Mouse (Mus musculus) layer of hippocampus, postnatal 14 days (tissue): ENCODE measurements around the gene Slc35e2. TPM values are rescaled to one million over a fixed set of nuclear protein-coding genes. Genes with fewer than 3 reads are reported as not detected.
"Not testable (repeated sequence)": the region's sequence is repeated elsewhere in the genome, so short reads cannot be mapped to it uniquely, and the experiment has no call there.

Experiments
- DNase-seq, 2 experiments: peaks; one replicate each; pipeline ENCODE4 v3.0.0; 2021 to 2022; ENCODE audit warnings: low spot score in 2 of 2, mixed read lengths in 1 of 2
- total RNA-seq, 2 experiments: library from RNA; stranded (reverse); gene quantifications; 2 replicates each; pipeline ENCODE4 v1.2.3; 2021

The Slc35e2 gene
- total RNA-seq, 2 experiments from 2014 or later, result 41.4 to 46.1 TPM

GRCm38 (mm10) chr4:155618321-155618720, 17.1 kb downstream of the Slc35e2 start:
- DNase-seq, result peak in 1 of 2 experiments; percentile 60

DNA sequence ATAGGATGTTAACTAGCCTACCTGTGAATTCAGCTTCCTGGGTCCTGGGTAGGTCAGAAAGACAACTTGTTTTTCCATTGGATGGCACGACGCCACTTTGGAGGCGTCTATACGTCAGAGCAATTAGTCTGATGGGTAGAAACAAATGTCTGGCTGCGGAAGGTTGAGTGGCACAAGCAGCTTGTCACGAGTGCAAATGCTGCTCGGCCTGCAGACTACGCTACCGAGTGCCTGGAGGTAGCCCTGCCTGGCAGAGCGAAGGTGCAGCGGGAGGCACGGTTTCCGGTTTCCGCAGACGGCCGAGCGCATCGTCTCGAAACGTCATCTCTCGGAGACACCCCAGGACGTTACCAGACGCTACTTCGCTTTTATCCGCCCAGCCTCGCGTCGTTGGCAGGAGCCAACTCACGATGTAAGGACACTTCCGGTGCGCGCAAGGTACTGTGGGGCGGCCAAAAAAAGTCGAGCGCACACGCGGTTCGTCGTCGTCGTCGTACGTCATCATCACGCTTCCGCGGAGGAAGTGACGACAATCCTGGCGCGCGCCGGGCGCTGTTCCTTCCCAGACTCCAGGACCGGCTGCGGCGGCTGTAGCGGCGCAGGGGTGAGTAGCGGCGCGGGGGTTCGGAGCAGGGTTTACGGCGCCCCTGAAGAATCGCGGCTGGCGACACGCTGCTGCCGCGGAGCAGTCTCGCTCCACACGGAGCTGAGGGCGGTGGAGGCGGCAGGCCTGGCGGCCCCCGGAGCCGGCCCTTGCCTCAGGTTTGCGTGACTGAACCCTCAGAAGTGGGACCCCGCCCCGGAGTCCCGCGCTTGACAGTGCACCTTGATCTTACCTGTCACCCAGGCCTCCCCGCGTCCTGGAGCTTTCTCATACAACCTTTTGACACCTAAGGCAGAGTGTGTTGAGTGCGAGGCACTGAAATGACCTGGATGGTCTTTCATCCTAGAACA, 23.4 kb downstream of the Slc35e2 start, which contains the start of gene Cdk11b:
Gene Cdk11b, plus strand, starts transcription at position 517 of the 954 bp plus-strand sequence.
- DNase-seq, result peak; percentile 93 to 98

DNA sequence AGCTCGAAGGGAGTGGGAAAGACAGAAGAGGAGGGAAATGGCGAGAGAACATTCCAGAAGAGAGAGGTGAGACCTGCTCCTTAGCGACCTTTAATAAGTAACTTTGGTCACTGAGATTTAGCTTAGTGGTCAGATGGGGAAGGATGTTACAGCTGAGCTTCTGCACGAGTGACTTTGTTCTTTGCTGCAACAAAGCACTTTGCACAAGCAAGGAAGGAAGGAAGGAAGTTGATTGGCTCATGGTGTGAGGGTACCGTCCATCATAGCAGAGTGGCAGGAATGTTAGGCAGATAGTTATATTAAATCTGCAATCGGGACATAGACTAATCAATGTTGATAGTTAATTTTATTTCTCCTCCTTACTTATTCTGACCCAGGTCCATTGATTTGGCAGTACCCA, 29.1 kb downstream of the Slc35e2 start:
- DNase-seq, result no peak

- DNase-seq, result no peak
Measured at GRCm38 (mm10) chr4:155635766-155636499, 34.7 kb downstream of the Slc35e2 start.

DNA sequence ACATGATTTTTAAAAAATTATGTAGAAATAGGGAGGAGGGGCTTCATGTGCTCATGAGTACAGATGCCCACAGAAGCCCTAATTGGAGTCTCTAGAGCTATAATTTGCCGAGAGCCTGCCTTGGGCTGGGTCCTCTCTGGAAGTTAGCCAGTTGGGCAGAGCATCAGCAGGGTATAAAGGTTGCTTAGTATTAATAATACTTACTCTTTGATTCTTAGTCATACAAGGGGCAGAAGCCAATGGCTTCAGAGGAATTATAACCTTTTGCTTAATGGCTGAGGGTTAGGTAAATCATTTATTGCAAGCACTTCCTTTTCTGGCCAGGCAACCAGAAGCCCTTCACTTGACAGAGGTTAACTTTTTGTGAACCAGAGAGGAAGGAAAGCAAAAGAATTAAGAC, 42.3 kb downstream of the Slc35e2 start:
- no peak for DNase-seq

DNA sequence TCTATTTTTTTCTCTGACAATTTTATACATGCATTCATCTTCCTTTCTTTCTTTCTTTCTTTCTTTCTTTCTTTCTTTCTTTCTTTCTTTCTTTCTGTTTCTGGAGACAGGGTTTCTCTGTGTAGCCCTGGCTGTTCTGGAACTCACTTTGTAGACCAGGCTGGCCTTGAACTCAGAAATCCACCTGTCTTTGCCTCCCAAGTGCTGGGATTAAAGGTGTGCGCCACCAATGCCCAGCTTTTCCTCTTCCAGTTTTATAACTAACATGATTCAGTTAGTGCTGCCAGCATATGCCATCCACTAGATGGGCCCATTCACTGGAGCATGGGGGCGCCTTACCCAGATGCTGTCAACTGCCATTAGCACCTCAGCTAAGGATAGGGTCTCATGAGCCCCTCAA, 44.1 kb downstream of the Slc35e2 start, which contains the start of gene Gm10563:
Gene Gm10563, minus strand, starts transcription at position 101 of the 400 bp plus-strand sequence.
- not testable (repeated sequence) for DNase-seq

DNA sequence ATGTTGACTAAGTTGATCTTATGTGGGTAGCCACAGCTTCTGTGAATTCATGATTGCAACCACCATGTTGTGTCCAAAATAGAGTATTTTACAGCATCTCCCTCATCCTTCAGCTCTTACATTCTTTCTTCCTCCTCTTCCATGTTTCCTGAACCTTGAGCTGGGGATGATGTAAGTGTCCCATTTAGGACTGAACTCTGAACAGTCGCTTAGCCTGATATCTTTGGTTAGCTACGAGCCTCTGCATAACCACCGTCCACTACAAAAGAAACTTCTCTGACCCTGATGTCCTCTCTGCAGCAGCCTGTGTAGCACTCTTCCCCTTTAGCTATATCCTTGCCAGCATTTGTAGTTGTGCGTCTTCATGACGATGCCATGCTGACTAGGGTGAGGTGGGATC, 44.5 kb downstream of the Slc35e2 start:
- DNase-seq, result no peak

DNA sequence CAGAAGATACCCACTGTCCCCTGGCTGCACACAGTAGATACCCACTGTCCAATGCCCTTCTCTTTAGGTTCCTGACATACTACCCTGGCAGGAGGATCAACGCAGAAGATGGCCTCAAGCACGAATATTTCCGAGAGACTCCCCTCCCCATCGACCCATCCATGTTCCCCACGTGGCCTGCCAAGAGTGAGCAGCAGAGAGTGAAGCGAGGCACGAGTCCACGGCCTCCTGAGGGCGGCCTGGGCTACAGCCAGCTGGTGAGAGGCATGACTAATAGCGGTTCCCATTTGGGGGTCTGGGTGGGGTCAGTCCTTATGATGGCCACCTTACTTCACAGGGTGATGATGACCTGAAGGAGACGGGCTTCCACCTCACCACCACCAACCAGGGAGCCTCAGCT, 48.1 kb downstream of the Slc35e2 start:
- DNase-seq, result no peak

DNA sequence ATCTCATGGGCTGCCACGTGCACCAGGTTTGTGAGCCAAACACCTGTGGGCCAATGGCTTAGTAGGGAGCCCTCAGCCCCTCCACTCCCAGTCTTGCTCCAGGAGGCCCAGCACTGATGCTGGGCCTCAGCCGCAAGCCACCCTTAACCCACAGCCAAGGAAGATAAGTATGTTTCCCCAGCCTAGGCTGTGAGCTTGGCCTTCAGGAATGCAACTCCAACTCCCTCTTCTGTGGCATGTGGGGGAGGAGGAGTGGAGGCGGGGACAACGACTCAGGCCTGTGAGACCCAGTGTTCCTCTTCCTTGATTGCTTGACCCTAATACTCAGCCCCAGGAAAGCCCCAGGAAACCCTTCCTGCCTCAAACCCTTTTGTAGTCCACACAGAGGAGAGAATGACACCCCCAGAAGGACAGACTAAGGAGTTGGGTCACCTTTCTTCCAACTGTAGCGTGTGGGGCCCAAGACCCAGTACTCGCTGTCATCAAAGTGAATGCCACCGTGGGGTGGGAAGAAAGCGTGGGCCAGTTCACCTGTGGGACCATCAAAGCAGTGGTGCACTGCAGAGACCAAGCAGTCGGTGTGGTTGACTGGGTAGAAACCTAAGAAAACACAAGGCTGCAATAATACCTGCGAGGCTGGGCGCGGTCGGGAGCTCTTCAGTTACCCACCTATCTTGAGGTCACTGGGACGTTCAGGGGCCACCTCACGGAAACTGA, 50.5 kb downstream of the Slc35e2 start:
- DNase-seq, result no peak

- DNase-seq, result peak in 1 of 2 experiments; percentile 50
Measured at GRCm38 (mm10) chr4:155652283-155653085, 51.3 kb downstream of the Slc35e2 start.

DNA sequence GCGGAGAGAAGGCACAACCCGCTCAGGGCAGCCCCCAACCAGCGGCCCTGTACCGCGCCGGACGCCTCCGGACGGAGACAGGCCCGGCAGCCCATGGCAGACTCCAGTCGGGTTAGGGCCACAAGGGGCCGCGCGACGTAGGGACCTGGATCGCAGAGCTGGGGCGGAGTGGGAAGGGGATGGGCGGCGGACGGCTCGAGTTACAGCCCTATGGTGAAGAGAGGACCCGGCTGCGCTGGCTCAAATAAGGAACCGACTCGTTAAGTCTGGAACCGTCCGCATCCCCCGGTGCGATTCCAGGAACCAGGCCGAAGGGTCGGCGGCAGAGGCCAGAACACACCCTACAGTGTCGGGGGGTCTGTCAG, 51.9 kb downstream of the Slc35e2 start, which contains the start of gene Mmp23:
Gene Mmp23, minus strand, starts transcription at position 299 of the 365 bp plus-strand sequence.
- DNase-seq, result peak in 1 of 2 experiments; percentile 26

DNA sequence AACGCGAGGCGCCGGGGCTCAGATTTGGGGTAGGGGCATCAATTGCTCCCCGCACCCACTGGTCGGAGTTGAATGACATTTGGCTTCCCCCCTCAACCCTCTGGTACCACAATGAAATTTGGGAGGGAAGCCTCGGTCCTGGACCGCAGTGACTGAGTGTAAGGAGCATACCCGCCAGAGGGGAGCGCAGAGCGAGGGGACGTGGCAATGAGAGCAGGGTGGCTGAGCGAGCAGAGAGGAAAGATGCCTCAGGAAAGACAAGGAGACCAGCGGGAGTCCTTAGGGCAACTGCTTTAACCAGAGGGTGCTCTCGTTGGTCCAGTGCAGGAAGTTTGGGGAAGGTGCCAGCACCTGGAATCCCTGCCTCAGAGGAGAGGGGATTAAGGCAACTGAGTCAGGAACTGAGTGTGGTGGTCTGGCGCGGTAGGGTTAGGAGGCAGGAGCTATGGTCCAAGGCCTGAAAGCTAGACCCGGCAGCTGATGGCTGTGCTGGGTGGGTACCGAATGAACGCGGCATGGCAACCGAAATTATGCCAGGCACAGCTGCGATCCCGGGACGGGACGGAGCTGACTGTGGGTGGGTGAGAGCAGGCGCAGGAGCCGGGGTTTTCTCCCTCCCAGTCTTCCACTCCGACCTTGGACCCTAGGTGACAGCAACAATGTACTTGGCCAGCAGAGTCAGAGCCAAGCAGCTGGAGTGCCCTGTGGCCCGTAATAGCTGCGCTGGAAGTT, 52.4 kb downstream of the Slc35e2 start:
- no peak for DNase-seq

GRCm38 (mm10) chr4:155654183-155654455, 52.9 kb downstream of the Slc35e2 start:
- DNase-seq, result no peak

GRCm38 (mm10) chr4:155654456-155655298, 53.5 kb downstream of the Slc35e2 start:
- no peak for DNase-seq

DNA sequence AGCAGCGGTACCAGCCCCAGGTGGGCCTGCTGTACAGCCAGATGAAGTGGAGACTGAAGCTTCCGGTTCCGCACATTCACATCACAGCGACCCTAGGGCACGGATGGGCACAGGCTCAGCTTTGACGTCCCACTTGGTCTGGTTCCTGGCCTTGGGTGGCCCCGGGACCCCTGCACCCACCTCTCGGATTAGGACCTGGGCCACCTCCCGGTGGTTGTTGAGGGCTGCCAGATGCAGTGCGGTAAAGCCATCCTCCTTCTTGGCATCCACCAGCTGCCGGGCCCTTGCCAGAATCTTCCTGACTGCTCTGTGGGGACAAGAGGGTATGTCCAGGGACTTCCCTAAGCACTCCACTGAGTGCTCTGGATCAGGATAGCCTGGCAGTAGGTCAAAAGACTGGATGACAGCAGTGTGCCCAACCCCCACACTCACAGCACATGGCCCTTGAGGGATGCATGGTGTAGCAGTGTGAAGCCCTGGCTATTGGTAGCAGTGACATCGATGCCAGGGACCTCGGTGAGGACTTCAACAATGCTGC, 55.1 kb downstream of the Slc35e2 start:
- no peak for DNase-seq

DNA sequence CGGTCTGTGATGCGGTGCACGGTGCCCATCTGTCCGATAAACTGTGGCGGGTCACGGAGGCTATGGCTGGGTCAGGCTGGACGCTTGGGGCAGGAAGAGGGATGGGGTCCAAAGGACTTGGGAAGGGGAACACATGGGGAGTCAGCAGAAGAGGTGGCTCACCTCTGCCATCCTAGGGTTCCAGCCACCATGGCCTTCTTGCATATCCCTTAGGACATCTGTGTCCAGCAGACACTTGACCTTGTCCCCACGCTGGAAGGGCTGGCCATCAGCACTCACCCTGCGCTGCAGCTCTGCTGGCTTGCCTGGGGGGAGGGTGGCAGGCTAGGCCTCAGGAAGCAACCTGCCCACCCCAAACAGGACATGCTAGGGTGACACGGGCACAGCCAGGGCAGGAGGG, 57.7 kb downstream of the Slc35e2 start:
- DNase-seq, result no peak

- no peak for DNase-seq
Measured at GRCm38 (mm10) chr4:155660641-155661040, 59.4 kb downstream of the Slc35e2 start.

DNA sequence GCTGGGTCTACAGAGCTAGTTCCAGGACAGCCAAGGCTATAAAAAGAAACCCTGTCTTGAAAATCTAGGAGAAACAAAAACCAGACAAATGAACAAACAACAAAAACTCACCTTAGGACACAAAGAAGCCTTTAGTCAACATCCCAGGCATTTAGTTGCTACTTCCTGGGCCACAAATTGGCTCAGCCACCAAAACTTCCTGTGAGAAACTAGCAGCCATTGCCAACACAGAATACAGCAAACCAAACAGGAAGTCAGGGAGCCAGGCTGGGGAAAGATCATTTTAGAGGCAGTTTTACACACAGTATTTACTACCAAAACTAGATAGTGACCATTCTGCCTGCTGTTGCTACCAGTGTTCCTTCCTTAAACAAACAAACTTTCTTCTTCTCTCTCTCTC, 65.7 kb downstream of the Slc35e2 start:
- no peak for DNase-seq
